Mouse (Mus musculus): ENCODE measurements at regions not wholly inside any gene's neighbourhood (a gene's known extent, or its start where the extent isn't known, plus 50 kb on each side); places are given as distances from the start of the nearest gene placed in this dataset.
A peak's percentile ranks its signal among the peaks of the same experiment; 100 is the strongest.

- no peak for DNase-seq
- intact Hi-C loops (cut with DNase I), result no loop called here
Measured at GRCm38 (mm10) chr11:44325066-44325465, 74.8 kb upstream of the Il12b start.

GRCm38 (mm10) chr11:44325525-44325924 lies 74.3 kb upstream of the Il12b start:
- intact Hi-C loops (cut with DNase I), result no loop called here
- DNase-seq, result no peak

DNA sequence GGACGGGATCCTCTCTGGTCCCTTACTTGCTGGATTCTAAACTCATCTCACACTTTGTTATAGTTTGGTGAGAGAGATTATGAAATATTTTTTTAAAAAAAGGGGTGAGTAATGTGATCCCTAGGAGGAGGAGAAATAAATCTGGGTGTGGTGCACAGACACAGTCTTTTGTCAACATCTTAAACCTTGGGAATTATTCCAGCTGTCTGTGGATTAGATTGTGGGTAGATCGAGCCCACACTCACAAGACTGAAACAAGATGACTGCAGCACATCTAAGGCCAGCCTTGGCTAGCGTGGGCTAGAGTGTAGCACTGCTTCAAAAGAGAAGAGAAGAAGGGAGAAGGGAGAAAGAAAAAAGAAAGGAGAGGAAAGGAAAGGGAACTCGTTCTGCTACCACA lies 70.4 kb upstream of the Il12b start:
- DNase-seq, result no peak
- intact Hi-C loops (cut with DNase I), result no loop called here

DNA sequence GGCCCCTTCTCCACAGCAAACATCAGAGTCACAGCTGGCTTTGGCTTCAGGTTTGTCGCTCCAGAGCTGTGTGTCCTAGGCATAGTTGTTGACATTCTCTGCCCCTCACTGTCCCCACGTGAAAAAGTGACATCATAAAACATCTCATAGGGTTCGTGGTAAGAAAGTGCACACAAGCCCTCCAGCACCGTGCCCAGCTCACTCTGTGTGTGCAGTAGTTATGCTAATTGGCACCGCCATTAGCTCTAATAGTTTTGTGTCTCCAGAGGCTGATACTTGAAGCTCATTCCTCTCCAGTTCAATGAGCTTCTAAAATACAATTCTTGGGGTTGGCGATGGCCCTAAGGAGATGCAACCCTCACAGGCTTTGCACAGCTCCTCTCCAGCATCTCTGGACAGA lies 69.4 kb upstream of the Il12b start:
- DNase-seq, result no peak
- intact Hi-C loops (cut with DNase I), result loop anchor here (2.0 to 5.0 kb wide), 2 partner anchors 158 to 548 kb away; no protein-coding TSS in a partner anchor

DNA sequence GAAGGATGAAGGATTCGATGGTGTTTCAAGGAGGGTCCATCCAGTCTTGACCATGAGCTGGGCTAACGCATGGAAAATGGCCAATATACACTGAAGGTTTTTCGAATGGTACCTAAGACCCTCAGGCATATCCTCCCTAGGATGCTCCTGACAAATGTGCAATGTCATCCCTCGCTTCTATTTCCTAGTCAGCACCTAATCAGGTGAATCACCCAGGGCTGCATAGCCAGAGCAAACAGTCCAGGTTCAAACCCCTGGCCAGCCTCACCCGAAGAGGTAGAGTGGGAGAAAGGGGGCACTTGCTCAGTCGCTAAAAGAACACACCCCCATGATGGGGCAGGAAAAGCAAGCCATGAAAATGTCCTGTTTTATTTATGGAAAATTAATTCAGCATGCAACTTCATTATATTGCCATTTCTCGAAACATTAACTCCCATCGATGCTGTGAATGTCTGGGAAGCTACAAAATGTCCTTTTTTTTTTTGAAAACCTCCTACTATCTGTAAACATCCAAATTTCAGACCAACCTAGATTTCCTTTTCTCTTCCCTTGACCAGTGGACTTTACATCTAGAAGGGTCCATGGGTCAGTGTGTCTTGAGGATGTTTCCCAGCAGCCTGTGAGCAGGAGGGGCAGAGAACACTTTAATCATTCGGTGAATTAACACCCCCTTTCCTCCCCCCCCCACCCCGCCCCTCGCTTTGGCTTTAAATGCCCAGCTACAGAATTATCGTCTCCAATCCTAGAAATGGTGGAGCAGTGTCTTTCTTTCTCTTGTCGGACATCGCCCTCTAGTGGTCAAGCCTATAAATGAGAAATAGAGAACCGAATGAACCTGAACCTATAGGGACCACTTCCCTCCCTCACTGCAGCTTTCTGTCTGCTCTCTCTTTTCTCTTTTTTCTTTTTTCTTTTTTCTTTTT lies 68.8 kb upstream of the Il12b start:
- peak; percentile 52 to 67 for DNase-seq
- intact Hi-C loops (cut with DNase I), result loop anchor here (1.0 to 5.0 kb wide), 5 partner anchors 122 to 564 kb away; no protein-coding TSS in a partner anchor

DNA sequence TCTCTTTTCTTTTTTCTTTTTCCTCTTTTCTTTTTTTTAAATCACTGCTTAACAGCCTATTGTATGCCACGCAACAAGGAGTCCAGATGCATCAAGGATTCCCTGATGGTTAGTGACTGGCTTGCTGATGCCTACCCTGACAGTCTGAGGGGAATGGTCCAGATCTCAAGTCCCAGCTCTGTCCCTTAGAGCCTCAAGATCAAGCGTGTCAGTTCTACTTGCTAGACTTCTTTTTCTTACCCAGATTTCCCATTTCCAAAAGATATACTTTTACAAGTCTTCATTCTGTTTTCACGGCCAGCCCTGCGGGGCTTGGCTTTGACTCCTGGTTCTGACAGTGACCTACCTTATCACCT lies 68.1 kb upstream of the Il12b start:
- intact Hi-C loops (cut with DNase I), result loop anchor here (1.0 to 5.0 kb wide), 5 partner anchors 122 to 564 kb away; no protein-coding TSS in a partner anchor
- no peak for DNase-seq

GRCm38 (mm10) chr11:44340531-44340930 lies 59.3 kb upstream of the Il12b start:
- intact Hi-C loops (cut with DNase I), result no loop called here
- DNase-seq, result no peak

DNA sequence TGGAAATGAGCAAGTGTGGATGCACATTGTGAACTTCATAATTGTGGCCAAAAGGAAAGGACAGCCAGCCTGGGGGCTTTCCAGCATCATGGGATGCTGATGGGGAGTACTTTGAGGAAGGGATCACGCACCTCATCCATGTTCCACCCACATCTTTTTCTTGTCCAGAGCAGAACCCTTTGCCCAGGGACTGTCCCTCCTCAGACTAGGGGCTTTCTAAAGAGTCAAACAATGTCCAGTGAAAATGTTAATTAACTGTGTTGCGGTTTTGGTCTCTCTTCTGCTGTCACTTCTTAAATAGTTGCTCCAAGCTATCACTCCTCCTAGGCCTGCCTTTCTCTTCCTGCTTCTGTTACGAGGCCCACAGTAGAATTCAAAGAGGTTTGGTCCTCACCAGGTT lies 51.6 kb upstream of the Il12b start:
- intact Hi-C loops (cut with DNase I), result no loop called here
- DNase-seq, result no peak

DNA sequence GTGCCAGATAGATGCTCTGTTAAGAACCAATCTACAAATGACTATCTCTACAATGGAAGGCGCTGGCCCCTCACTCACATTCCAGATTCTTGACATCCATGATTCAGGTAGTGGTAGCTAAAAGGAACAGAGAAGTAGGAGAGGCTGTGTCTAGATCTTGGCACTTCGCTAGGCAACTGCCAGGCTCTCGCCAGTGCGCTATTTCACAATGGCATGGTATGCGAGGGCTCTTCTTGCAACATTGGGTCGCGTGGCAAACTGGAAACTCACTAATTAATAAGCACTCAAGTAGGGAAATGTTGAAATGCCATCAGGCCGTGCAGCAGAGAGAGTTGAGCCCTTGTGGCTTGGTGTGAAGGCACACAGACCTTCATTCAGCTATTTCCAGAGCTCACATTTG lies 50.3 kb upstream of the Il12b start:
- intact Hi-C loops (cut with DNase I), result no loop called here
- no peak for DNase-seq
